Mouse (Mus musculus): ENCODE results near the gene Cd109. TPM values are rescaled to one million over a fixed set of nuclear protein-coding genes. Genes with fewer than 3 reads are reported as not detected.

Cd109 gene
- total RNA-seq, 2 experiments from 2014 or later: 0.49 to 0.79 TPM

GRCm38 (mm10) chr9:78631755-78632434 lies 16.5 kb downstream of the Cd109 start:
- intact Hi-C loops (cut with DNase I): no loop called here
- no peak for DNase-seq (ENCODE audit: low spot score in 2 of 2)

DNA sequence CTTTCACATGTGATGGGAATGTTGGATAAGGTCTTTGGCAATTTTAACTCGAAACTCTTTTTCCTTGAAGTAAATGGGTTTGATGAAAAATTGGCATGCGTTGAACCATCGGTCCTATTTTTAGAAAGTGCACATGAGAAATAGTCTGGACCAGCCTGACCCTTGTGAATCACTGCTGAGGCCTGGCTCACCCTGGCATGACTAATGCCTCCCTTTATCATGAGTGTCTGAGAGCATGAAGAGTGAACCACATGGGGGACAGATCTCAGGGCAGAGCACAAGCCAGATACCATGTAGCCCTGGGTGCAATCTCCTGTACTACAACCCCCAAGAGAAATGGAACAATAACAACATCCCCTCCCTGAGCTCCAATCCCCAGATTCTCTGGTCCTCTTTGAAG lies 18.6 kb downstream of the Cd109 start:
- intact Hi-C loops (cut with DNase I): no loop called here
- DNase-seq (ENCODE audit: low spot score in 2 of 2): no peak

DNA sequence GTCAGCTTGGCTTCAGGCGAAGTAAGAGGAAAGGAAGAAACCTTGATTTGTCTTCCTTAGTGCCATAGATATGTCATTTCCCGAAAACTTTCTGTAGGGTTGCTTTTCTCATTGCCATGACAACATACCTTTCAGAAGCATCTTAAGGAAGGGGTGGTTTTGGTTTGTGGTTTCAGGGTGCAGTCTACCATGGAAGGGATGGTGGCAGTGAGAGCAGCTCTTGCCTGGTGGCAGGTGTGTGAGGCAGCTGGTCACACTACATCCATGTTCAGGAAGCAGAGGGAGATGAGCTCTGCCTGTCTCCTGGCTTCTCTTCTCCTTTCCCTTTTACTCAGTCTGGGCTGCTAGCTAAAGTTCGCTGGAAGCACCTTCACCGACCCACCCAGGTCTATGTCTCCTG lies 26.0 kb downstream of the Cd109 start:
- DNase-seq (ENCODE audit: low spot score in 2 of 2): no peak
- intact Hi-C loops (cut with DNase I): loop anchor here (10.0 kb wide), 1 partner anchor 123 kb away; no protein-coding TSS in a partner anchor

GRCm38 (mm10) chr9:78646008-78646777 lies 30.8 kb downstream of the Cd109 start:
- peak; percentile 10 for DNase-seq (ENCODE audit: low spot score in 2 of 2)
- intact Hi-C loops (cut with DNase I): loop anchor here (5.0 to 10.0 kb wide), 2 partner anchors 119 to 1076 kb away; no protein-coding TSS in a partner anchor

DNA sequence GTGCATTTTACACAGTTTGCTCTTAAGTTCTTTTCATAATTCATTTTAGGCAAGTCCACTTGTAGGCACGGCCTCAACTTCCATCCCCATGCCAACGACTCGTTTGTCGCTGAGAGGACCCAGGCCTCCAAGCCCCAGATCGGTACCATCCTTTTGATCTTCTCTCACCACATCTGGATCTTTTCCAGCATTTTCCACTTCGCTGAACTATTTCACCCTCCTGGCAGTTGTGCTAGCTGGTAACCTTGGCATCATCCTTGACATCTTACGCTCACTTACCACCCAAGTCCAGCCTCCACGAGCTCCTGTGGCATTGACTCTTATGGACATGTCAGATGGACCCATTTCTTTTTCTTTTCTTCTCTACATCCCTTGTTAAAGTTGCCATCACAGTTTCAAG lies 33.3 kb downstream of the Cd109 start:
- intact Hi-C loops (cut with DNase I): loop anchor here (5.0 to 10.0 kb wide), 2 partner anchors 116 to 1074 kb away; no protein-coding TSS in a partner anchor
- no peak for DNase-seq (ENCODE audit: low spot score in 2 of 2)

GRCm38 (mm10) chr9:78649398-78649797 lies 34.1 kb downstream of the Cd109 start:
- DNase-seq (ENCODE audit: low spot score in 2 of 2): no peak
- intact Hi-C loops (cut with DNase I): loop anchor here (5.0 to 10.0 kb wide), 2 partner anchors 115 to 1073 kb away; no protein-coding TSS in a partner anchor

DNA sequence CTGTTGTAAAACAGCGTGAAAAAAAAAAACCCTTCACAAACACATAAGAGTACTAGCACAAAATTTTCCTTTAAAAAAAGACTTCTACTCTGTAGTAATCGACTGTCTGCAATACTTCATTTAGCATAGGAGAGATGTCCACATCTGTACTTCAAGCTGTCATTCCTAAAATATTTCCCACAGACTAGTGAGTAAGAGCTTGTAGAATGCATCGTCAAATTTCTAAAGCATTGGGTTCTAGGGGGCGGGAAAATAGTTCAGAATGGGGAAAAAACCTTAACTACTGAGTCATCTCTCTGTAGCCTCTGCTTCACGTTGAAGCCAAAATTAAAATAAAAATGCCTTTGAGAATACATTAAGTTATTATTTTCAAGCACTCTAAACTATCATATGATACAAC lies 42.2 kb downstream of the Cd109 start:
- DNase-seq (ENCODE audit: low spot score in 2 of 2): no peak
- intact Hi-C loops (cut with DNase I): no loop called here

- DNase-seq (ENCODE audit: low spot score in 2 of 2): no peak
- intact Hi-C loops (cut with DNase I): no loop called here
Observed at GRCm38 (mm10) chr9:78671446-78671985, 56.2 kb downstream of the Cd109 start.

GRCm38 (mm10) chr9:78700691-78701090 lies 85.3 kb downstream of the Cd109 start:
- peak; percentile 22 to 35 for DNase-seq (ENCODE audit: low spot score in 2 of 2)
- intact Hi-C loops (cut with DNase I): no loop called here

DNA sequence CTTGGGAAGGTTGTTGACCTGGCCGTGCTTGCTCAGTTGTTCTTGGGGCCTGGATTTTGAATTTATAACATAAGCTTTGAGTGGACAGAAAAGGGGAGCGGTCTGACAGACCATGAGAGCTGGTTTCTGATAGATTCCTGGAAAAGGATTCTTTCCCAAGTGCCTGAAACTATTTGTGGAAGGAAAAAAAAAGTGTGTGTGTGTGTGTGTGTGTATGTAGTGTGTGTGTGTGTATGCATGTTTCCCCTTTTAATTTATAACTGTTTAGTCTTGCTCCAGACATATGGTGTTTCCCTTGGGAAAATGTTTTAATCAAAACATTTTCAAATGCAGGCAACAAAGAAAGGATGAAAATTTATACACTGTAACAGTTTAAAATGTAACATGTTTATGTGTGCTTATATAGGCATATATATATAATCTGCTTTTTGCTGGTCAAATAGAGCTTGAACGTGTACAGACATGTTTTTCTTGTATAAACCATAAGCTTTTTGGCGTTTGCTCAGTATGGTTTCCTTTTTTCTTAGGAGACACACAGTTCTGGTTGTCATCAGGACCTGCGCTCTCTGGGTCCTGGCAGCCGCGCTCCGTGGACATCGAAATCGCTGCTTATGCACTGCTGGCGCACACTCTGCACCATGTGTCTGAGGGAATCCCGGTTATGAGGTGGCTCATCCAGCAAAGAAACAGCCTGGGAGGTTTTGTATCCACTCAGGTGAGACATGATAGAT lies 87.3 kb downstream of the Cd109 start:
- intact Hi-C loops (cut with DNase I): no loop called here
- no peak for DNase-seq (ENCODE audit: low spot score in 2 of 2)

- intact Hi-C loops (cut with DNase I): no loop called here
- no peak for DNase-seq (ENCODE audit: low spot score in 2 of 2)
Observed at GRCm38 (mm10) chr9:78720888-78721798, 105.8 kb downstream of the Cd109 start.

- intact Hi-C loops (cut with DNase I): no loop called here
- DNase-seq (ENCODE audit: low spot score in 2 of 2): no peak
Observed at GRCm38 (mm10) chr9:78731931-78732330, 116.6 kb downstream of the Cd109 start.

- DNase-seq (ENCODE audit: low spot score in 2 of 2): no peak
- intact Hi-C loops (cut with DNase I): no loop called here
Observed at GRCm38 (mm10) chr9:78735519-78735918, 120.2 kb downstream of the Cd109 start.

GRCm38 (mm10) chr9:78742012-78742411 lies 126.7 kb downstream of the Cd109 start:
- no peak for DNase-seq (ENCODE audit: low spot score in 2 of 2)
- intact Hi-C loops (cut with DNase I): no loop called here

DNA sequence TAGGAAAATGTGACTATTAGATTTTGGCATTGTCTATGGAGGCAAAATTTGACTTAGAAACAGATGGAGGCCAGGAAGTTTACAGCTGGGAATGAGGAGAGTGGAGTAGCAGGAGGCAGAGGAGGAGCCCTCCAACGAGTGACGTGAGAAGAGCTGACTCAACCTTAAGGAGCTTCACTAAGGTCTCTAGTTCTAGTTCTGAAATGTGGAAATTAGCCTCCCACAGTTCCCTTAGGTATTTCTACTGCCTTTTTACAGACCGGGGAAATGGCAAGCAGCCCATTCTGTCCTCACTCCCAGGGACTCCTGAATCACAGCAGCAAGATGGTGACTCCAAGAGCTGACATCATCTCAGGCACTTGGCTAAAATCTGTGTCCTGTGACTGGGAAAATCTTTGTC lies 134.9 kb downstream of the Cd109 start:
- intact Hi-C loops (cut with DNase I): no loop called here
- no peak for DNase-seq (ENCODE audit: low spot score in 2 of 2)
